Comparison of ENCODE assay signal across 11 mouse cellular contexts in the genomic region with DNA sequence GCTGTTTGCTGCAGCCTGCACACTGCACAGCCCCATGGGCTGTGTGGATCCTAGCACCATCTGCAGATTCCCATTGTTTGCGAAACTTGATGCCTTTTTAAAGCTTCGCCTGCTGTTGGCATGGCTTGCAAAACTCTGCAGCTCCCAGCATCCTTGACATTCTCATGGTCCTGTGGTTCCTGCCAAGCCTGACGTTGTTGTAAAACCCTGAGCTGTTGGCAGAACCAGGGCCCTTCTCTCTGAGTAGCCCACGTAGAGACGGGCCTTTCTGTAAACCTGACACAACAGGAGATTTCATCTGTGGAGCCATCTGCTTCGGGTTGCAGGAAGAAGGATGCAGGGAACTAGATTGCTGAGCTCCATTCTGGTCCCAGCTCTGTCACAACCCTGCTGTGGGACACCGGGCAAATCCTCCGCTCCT. TPM values are rescaled to one million over a fixed set of nuclear protein-coding genes. Genes with fewer than 3 reads are reported as not detected.
DNase-seq lines count a peak whose midpoint lies in the region; ATAC-seq and TF ChIP-seq lines count a peak whose summit lies in the region.
"Had no signal": no experiment of that assay in that cellular context is flagged by ENCODE, and none has a peak within 500 bp of the region (broad histone marks: within the 10 kb centered on the region; RNA-seq: fewer than 3 reads in every experiment).

No protein-coding gene starts in this region.

- 72% methylated on average over 8 of the region's 8 CpGs for WGBS in limb, embryonic 10.5 days

- peak; percentile 97 for ATAC-seq in frontal cortex, adult (ENCODE audit: low TSS enrichment)

- no peaks in the 10 kb centered on the region for H3K36me3 ChIP-seq in limb, embryonic 10.5 days
- H3K36me3 ChIP-seq: midbrain, embryonic 10.5 days had no signal

- peaks cover 35% of the 10 kb centered on the region for H3K4me1 ChIP-seq in limb, embryonic 10.5 days

- DNase-seq in embryo, embryonic 10 days (ENCODE audit: low spot score), result peak; percentile 28
- DNase-seq in embryo, embryonic 10.5 days (ENCODE audit: low spot score), result no peak
- DNase-seq in adrenal gland, postnatal 25 days, result peak; percentile 57
- DNase-seq in left cerebral cortex, adult 2 months (ENCODE audit: extremely low spot score in 1 of 2, low spot score in 2 of 2), result peak; percentile 42 to 54
- DNase-seq in limb, embryonic 10.5 days (ENCODE audit: low spot score), result no peak
- DNase-seq in heart, postnatal 36 days, result no peak
- no peak for DNase-seq in kidney, adult 11 months

- H3K9me3 ChIP-seq in limb, embryonic 10.5 days (replicated peaks), result no peaks in the 10 kb centered on the region
- H3K9me3 ChIP-seq: midbrain, embryonic 10.5 days had no signal

- peak overlapping the region; percentile 65 for H3K27ac ChIP-seq in left cerebral cortex, adult 2 months
- H3K27ac ChIP-seq in limb, embryonic 10.5 days, result no peak overlapping the region
- H3K27ac ChIP-seq: kidney, postnatal 0 days; midbrain, embryonic 10.5 days had no signal

- H3K27me3 ChIP-seq in limb, embryonic 10.5 days (ENCODE audit: low read depth, poor library complexity, severe bottlenecking), result peaks cover 14% of the 10 kb centered on the region; the same call in 1 of the 2 replicates

- TF ChIP-seq CTCF in left cerebral cortex, adult 2 months (IDR thresholded peaks at IDR 0.05), result no peak

- intact Hi-C loops in left cerebral cortex, adult 2 months (cut with DNase I), result loop anchor here (2.0 to 5.0 kb wide), 3 partner anchors 36 to 211 kb away; no protein-coding TSS in a partner anchor
- intact Hi-C loops in heart, postnatal 36 days (cut with DNase I), result no loop called here

- no peak overlapping the region for H3K4me3 ChIP-seq in left cerebral cortex, adult 2 months
- no peak overlapping the region for H3K4me3 ChIP-seq in limb, embryonic 10.5 days
- H3K4me3 ChIP-seq: midbrain, embryonic 10.5 days had no signal

RNA-seq across cellular contexts. Expression of gene Slco2b1, which starts 2.8 kb away (rescaled TPM):
- 22.9 and 31.9 TPM in 2 replicates for total RNA-seq in adrenal gland, postnatal 25 days (2021)
- total RNA-seq in left cerebral cortex, adult 2 months (2021), result 10 to 100 TPM; 12.3 to 12.9 TPM
- 0.92 and 1.6 TPM in 2 replicates for polyA plus RNA-seq in limb, embryonic 10.5 days (2016; fragmentation: Nextera tagmentation; extraction: Ambion mirVana)
- 10 to 100 TPM in 1 of 2 experiments, 1 to 10 TPM in 1; 9.0 to 12.0 TPM for total RNA-seq in heart, postnatal 36 days (2021)

RNA-seq across cellular contexts. Expression of gene Olfr520, which starts 21.8 kb away (rescaled TPM):
- not detected in 2 replicates for total RNA-seq in adrenal gland, postnatal 25 days (2021)
- not detected for total RNA-seq in left cerebral cortex, adult 2 months (2021)
- polyA plus RNA-seq in limb, embryonic 10.5 days (2016; fragmentation: Nextera tagmentation; extraction: Ambion mirVana), result not detected in 2 replicates
- under 1 TPM in 1 of 2 experiments, not detected in 1; 0.22 TPM for total RNA-seq in heart, postnatal 36 days (2021)
- polyA plus RNA-seq: kidney, postnatal 0 days; midbrain, embryonic 10.5 days; spleen, adult 2 months had no signal

RNA-seq across cellular contexts. Expression of gene Olfr521, which starts 55.0 kb away (rescaled TPM):
- not detected in 2 replicates for total RNA-seq in adrenal gland, postnatal 25 days (2021)
- total RNA-seq in left cerebral cortex, adult 2 months (2021), result not detected
- not detected in 2 replicates for polyA plus RNA-seq in limb, embryonic 10.5 days (2016; fragmentation: Nextera tagmentation; extraction: Ambion mirVana)
- not detected for total RNA-seq in heart, postnatal 36 days (2021)
- polyA plus RNA-seq: kidney, postnatal 0 days; midbrain, embryonic 10.5 days; spleen, adult 2 months had no signal

Comparison
In these comparisons a context has a peak if more than half of its experiments do, and no peak if none do; other contexts are left out.
1. DNase-seq: peak in embryo, embryonic 10 days (single experiment), adrenal gland, postnatal 25 days (single experiment) and left cerebral cortex, adult 2 months (2 of 2); none in embryo, embryonic 10.5 days (single experiment), limb, embryonic 10.5 days (single experiment), heart, postnatal 36 days (0 of 2) and kidney, adult 11 months (single experiment).